Mouse (Mus musculus) CH12.LX (cell line): ENCODE measurements around the gene Cblc. TPM values are rescaled to one million over a fixed set of nuclear protein-coding genes. Genes with fewer than 3 reads are reported as not detected.

Source experiments
- DNase-seq: peaks from one replicate; pipeline ENCODE4 v3.0.0-alpha.2; 2013; ENCODE audit errors: extremely low read depth
- H3K27ac ChIP-seq: 2 replicates; pipeline ENCODE4 v1.5.1; 2012; ENCODE audit warnings: low read depth, mild to moderate bottlenecking, control low read depth, moderate library complexity; ENCODE audit not compliant: insufficient read depth
- H3K27me3 ChIP-seq: replicated peaks from 2 replicates; pipeline ENCODE3; 2012; ENCODE audit warnings: inconsistent platforms
- H3K36me3 ChIP-seq, 2 experiments: replicated peaks in 1 of 2; 2 replicates each; pipeline versions ENCODE3 to v1.6.1; 2012; ENCODE audit warnings: inconsistent platforms in 1 of 2, low read length in 1 of 2, mild to moderate bottlenecking in 1 of 2, mixed read lengths in 1 of 2, moderate library complexity in 1 of 2; ENCODE audit not compliant: control insufficient read depth in 1 of 2, insufficient read depth in 1 of 2
- H3K4me1 ChIP-seq, 2 experiments: 2 replicates each; pipeline ENCODE4 v1.6.1; 2012; ENCODE audit warnings: inconsistent platforms in 1 of 2, moderate library complexity in 1 of 2; ENCODE audit not compliant: insufficient read depth in 2 of 2, control insufficient read depth in 1 of 2
- H3K4me2 ChIP-seq: 2 replicates; pipeline ENCODE4 v1.6.1; 2012; ENCODE audit warnings: low read depth, mild to moderate bottlenecking, control low read depth; ENCODE audit not compliant: poor library complexity, insufficient read depth, severe bottlenecking
- H3K4me3 ChIP-seq, 3 experiments: fragments of 150-350 bp in 1 of 3; sonication (generic) in 1 of 3; replicated peaks in 1 of 3; 2 replicates each; pipeline versions ENCODE3 to v1.5.1; 2011 to 2012; ENCODE audit warnings: low read depth in 2 of 3, low read length in 2 of 3, mild to moderate bottlenecking in 2 of 3, moderate library complexity in 2 of 3, control low read depth in 1 of 3, improper control_type of control experiment in 1 of 3, inconsistent platforms in 1 of 3, mixed read lengths in 1 of 3; ENCODE audit not compliant: poor library complexity in 1 of 3
- H3K79me2 ChIP-seq: replicated peaks from 2 replicates; pipeline ENCODE4 v1.6.1; 2012; ENCODE audit warnings: mild to moderate bottlenecking, moderate library complexity; ENCODE audit not compliant: control insufficient read depth, poor library complexity, insufficient read depth, severe bottlenecking; ENCODE audit errors: extremely low read depth
- H3K9ac ChIP-seq: 2 replicates; pipeline ENCODE4 v1.6.1; 2012; ENCODE audit warnings: low read depth, mild to moderate bottlenecking, control low read depth, moderate library complexity; ENCODE audit not compliant: insufficient read depth
- H3K9me3 ChIP-seq: replicated peaks from 2 replicates; pipeline ENCODE3; 2012; ENCODE audit warnings: low read length, inconsistent platforms, mixed read lengths
- BHLHE40 ChIP-seq: IDR thresholded peaks from 2 replicates; pipeline ENCODE4 v1.6.1; 2011; ENCODE audit warnings: mild to moderate bottlenecking, low read depth, low read length, improper control_type of control experiment
- CHD1 ChIP-seq: IDR thresholded peaks from 2 replicates; pipeline ENCODE4 v1.6.1; 2012; ENCODE audit warnings: low read depth, low read length, improper control_type of control experiment, inconsistent platforms
- CTCF ChIP-seq, 2 experiments: IDR thresholded peaks in 1 of 2; conservative IDR thresholded peaks in 1 of 2; 2 replicates each; pipeline ENCODE4 v1.5.1; 2011 to 2012; ENCODE audit warnings: low read depth in 2 of 2, low read length in 2 of 2, improper control_type of control experiment in 1 of 2, inconsistent platforms in 1 of 2, mild to moderate bottlenecking in 1 of 2, moderate library complexity in 1 of 2
- ELF1 ChIP-seq: IDR thresholded peaks from 2 replicates; pipeline ENCODE4 v1.6.1; 2014; ENCODE audit warnings: low read depth, mild to moderate bottlenecking, inconsistent platforms, low read length, improper control_type of control experiment
- EP300 ChIP-seq: IDR thresholded peaks from 2 replicates; pipeline ENCODE4 v1.6.1; 2011; ENCODE audit warnings: low read length, improper control_type of control experiment
- GABPA ChIP-seq: IDR thresholded peaks from 2 replicates; pipeline ENCODE4 v1.6.1; 2012; ENCODE audit warnings: low read depth, low read length, improper control_type of control experiment, inconsistent platforms; ENCODE audit not compliant: insufficient replicate concordance
- HCFC1 ChIP-seq: IDR thresholded peaks from 2 replicates; pipeline ENCODE4 v1.6.1; 2012; ENCODE audit warnings: low read depth, mild to moderate bottlenecking, inconsistent platforms, low read length, improper control_type of control experiment
- IRF4 ChIP-seq: IDR thresholded peaks from 2 replicates; pipeline ENCODE4 v1.6.1; 2014; ENCODE audit warnings: low read depth, mild to moderate bottlenecking, inconsistent platforms, low read length, improper control_type of control experiment
- JUN ChIP-seq: IDR thresholded peaks from 2 replicates; pipeline ENCODE4 v1.6.1; 2011; ENCODE audit warnings: low read depth, mild to moderate bottlenecking, low read length, improper control_type of control experiment, moderate library complexity; ENCODE audit not compliant: insufficient read depth
- JUND ChIP-seq: conservative IDR thresholded peaks from 2 replicates; pipeline ENCODE4 v1.6.1; 2011; ENCODE audit warnings: low read depth, low read length, improper control_type of control experiment
- KAT2A ChIP-seq: IDR thresholded peaks from 2 replicates; pipeline ENCODE4 v1.6.1; 2012; ENCODE audit warnings: low read length, improper control_type of control experiment, inconsistent platforms; ENCODE audit not compliant: insufficient replicate concordance
- MAX ChIP-seq: IDR thresholded peaks from 2 replicates; pipeline ENCODE4 v1.6.1; 2011; ENCODE audit warnings: low read length, improper control_type of control experiment
- MAZ ChIP-seq: IDR thresholded peaks from 2 replicates; pipeline ENCODE4 v1.6.1; 2012; ENCODE audit warnings: low read depth, mild to moderate bottlenecking, inconsistent platforms, low read length, improper control_type of control experiment, moderate library complexity
- UBTF ChIP-seq: IDR thresholded peaks from 2 replicates; pipeline ENCODE4 v1.6.1; 2012; ENCODE audit warnings: low read depth, mild to moderate bottlenecking, inconsistent platforms, low read length, improper control_type of control experiment, moderate library complexity
- USF1 ChIP-seq: IDR thresholded peaks from 2 replicates; pipeline ENCODE4 v1.6.1; 2014; ENCODE audit warnings: low read depth, mild to moderate bottlenecking, inconsistent platforms, low read length, improper control_type of control experiment
- ZKSCAN1 ChIP-seq: IDR thresholded peaks from 2 replicates; pipeline ENCODE4 v1.6.1; 2012; ENCODE audit warnings: low read depth, inconsistent platforms, low read length, improper control_type of control experiment, borderline replicate concordance
- ZNF384 ChIP-seq: IDR thresholded peaks from 2 replicates; pipeline ENCODE4 v1.6.1; 2012; ENCODE audit warnings: low read depth, low read length, improper control_type of control experiment, inconsistent platforms
- dilution Hi-C: fragments of 300-500 bp; cut with MboI; formaldehyde crosslinking; loops from 2 replicates; pipeline ENCODE4 v1.14.3; 2020; ENCODE audit warnings: low sequenced_read_pairs; ENCODE audit not compliant: extremely low pct_unique_long_range_greater_than_20kb, extremely low pct_ligation_motif_present
- in situ Hi-C: fragments of 300-500 bp; cut with MboI; formaldehyde crosslinking; loops from 3 replicates; pipeline ENCODE4 v1.14.3; 2019; ENCODE audit warnings: low sequenced_read_pairs, low pct_ligation_motif_present, low pct_unique_long_range_greater_than_20kb, mixed read lengths
- polyA plus RNA-seq: library from polyadenylated mRNA; unstranded; fragments of >175 nt; gene quantifications from 2 replicates; pipeline ENCODE4 v1.2.1, GENCODE M21; 2012; ENCODE audit warnings: low read depth; ENCODE audit not compliant: insufficient read length
- total RNA-seq, 2 experiments: library from RNA; depleted of rRNA; stranded (reverse); fragments of 300-350 nt in 1 of 2; fragments of >200 nt in 1 of 2; gene quantifications; 2 replicates each; pipeline ENCODE4 v1.2.3; 2012 to 2014

Cblc gene
- total and polyA plus RNA-seq, 3 experiments, result 6.4 to 30.8 (median 13.4) TPM

GRCm38 (mm10) chr7:19789904-19790347 is 6.7 kb downstream of the Cblc start (continued):
- TF ChIP-seq IRF4 (0 out of 2 replicates have a peak, but pooled peaks have one; percentile 42), HCFC1 (peak; percentile 47; the same call in 1 of the 2 replicates), EP300 (peak; percentile 58; the same call in 1 of the 2 replicates), JUN (no peak), MAX (peak; percentile 61), BHLHE40 (peak; percentile 68)
- TF ChIP-seq, all 38 proteins: peak for 21

- H3K27me3 ChIP-seq, result no peaks in the 10 kb centered on the region
- DNase-seq, result peak; percentile 66
- H3K27ac ChIP-seq, result no peak overlapping the region
- in situ Hi-C loops, result loop anchor here (5.0 kb wide), 1 partner anchor 34 kb away; the partner anchor contains the start of gene Nectin2
- peaks cover 0 to 22% of the 10 kb centered on the region in 2 experiments for H3K36me3 ChIP-seq
- no peak overlapping the region for H3K4me3 ChIP-seq
- TF ChIP-seq ZNF384 (no peak), USF1 (no peak), JUND (no peak), ZKSCAN1 (no peak), KAT2A (no peak), MAZ (no peak), UBTF (no peak), GABPA (no peak), CHD1 (no peak), CTCF (conservative IDR thresholded peaks at IDR 0.05 in 1 of 2, IDR thresholded peaks at IDR 0.05 in 1 of 2; ENCODE audit: low read depth in 2 of 2, low read length in 2 of 2) (no peak), ELF1 (no peak)
- no peak overlapping the region for H3K4me2 ChIP-seq
- dilution Hi-C loops, result no loop called here
- H3K79me2 ChIP-seq, result no peaks in the 10 kb centered on the region
- H3K9me3 ChIP-seq, result peaks cover 9% of the 10 kb centered on the region
- H3K9ac ChIP-seq, result no peak overlapping the region
- peaks cover 5 to 41% of the 10 kb centered on the region in 2 experiments for H3K4me1 ChIP-seq
Measured at GRCm38 (mm10) chr7:19785874-19786458, 10.6 kb downstream of the Cblc start.
